Mouse (Mus musculus): ENCODE results near the gene Hyls1. TPM values are rescaled to one million over a fixed set of nuclear protein-coding genes. Genes with fewer than 3 reads are reported as not detected.
A peak's percentile ranks its signal among the peaks of the same experiment; 100 is the strongest.

The Hyls1 gene
- polyA plus RNA-seq, 1 experiment, result 4.8 TPM

DNA sequence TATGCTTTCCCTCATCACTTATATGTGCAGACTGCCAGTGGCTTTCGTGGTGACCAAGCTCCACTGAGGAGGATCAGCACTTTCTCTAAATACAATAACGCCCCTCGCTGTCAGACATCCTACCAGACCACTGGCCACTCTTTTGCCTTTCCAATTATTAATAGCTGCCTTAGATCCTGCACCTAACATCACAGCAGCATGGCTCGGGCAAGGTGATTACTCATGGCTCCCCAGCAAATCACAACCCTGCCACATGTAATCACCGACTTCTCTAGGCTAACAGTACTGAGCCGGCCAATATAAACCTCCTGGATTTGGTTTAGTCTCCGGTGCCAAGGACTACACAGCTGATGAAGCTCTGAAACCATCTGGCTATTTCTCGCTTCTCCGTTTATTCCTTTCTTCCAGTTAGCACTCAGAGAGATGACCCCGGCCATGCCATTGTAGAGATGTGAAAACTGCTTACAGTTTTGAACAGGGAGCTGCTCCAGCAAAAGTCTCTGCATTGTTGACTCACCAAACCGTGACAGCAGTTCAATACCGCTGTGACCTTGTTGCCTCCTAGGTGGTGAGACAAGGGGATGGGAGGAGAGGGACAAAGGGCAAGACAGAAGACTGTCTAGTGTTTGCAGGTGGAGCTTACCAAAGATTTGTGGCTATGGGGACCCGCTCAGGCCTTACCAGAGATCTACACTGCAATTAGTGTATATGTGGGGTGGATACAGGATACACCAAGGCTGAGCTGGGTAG, 31.0 kb downstream of the Hyls1 start:
- no peak for DNase-seq
- H3K27ac ChIP-seq (ENCODE audit: control insufficient read depth, insufficient read depth, low read length), result no peak overlapping the region
- no peaks in the 10 kb centered on the region for H3K4me1 ChIP-seq (replicated peaks; ENCODE audit: control insufficient read depth, insufficient read depth, low read length)
- TF ChIP-seq POLR2A (IDR thresholded peaks at IDR 0.05; ENCODE audit: control insufficient read depth, extremely low read depth, insufficient read depth, low read length, poor library complexity), result no peak
- TF ChIP-seq CTCF (IDR thresholded peaks at IDR 0.05; ENCODE audit: borderline replicate concordance, control insufficient read depth, extremely low read depth, insufficient read depth, low read length, poor library complexity), result no peak
- 95% methylated on average over 13 of the region's 13 CpGs for WGBS
- no peaks in the 10 kb centered on the region for H3K27me3 ChIP-seq (ENCODE audit: control insufficient read depth, insufficient read depth, low read length)
- H3K4me3 ChIP-seq (ENCODE audit: control insufficient read depth, insufficient read depth, low read length), result no peak overlapping the region
- no peaks in the 10 kb centered on the region for H3K36me3 ChIP-seq (ENCODE audit: control insufficient read depth, insufficient read depth, low read length)

DNA sequence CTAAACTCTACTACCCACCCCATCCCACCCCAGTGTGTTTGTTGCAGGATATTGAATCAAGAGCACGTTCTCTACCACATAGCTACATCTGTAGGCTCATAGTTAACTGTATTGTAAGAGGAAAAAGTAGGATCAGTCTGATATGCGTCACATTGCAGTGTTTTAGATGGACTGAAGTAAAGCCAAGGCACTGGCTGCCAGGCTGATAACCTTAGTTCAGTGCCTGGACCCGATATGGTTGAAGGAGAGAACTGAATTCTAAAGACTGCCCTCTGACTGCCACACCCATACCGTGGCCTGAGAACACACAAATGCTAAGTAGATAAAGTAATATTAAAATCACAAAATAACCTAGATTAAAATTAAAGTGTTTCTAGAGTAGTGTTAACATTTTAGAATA, 34.3 kb downstream of the Hyls1 start:
- Histone ChIP-seq H3K27ac (ENCODE audit: control insufficient read depth, insufficient read depth, low read length) (no peak overlapping the region), H3K36me3 (ENCODE audit: control insufficient read depth, insufficient read depth, low read length) (no peaks in the 10 kb centered on the region), H3K27me3 (ENCODE audit: control insufficient read depth, insufficient read depth, low read length) (no peaks in the 10 kb centered on the region), H3K4me1 (replicated peaks; ENCODE audit: control insufficient read depth, insufficient read depth, low read length) (no peaks in the 10 kb centered on the region), H3K4me3 (ENCODE audit: control insufficient read depth, insufficient read depth, low read length) (no peak overlapping the region)
- no peak for DNase-seq
- 93% methylated on average over 4 of the region's 4 CpGs for WGBS
- no peak for TF ChIP-seq CTCF (IDR thresholded peaks at IDR 0.05; ENCODE audit: borderline replicate concordance, control insufficient read depth, extremely low read depth, insufficient read depth, low read length, poor library complexity)
- TF ChIP-seq POLR2A (IDR thresholded peaks at IDR 0.05; ENCODE audit: control insufficient read depth, extremely low read depth, insufficient read depth, low read length, poor library complexity), result no peak

DNA sequence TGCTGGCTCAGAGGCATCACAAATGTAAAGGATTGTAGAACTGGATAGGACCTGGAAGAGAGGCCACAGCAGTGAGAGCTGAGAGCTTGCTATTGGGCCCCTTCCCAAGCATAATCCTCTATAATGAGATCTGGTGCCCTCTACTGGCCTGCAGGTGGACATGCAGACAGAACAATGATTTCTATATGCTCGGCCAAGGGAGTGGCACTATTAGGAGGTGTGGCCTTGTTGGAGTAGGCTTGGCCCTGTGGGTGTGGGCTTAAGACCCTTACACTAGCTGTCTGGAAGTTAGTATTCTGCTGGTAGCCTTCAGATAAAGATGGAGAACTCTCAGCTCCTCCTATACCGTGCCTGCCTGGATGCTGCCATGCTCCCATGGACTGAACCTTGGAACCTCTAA, 35.1 kb downstream of the Hyls1 start:
- H3K4me1 ChIP-seq (replicated peaks; ENCODE audit: control insufficient read depth, insufficient read depth, low read length), result no peaks in the 10 kb centered on the region
- no peak overlapping the region for H3K27ac ChIP-seq (ENCODE audit: control insufficient read depth, insufficient read depth, low read length)
- no peak overlapping the region for H3K4me3 ChIP-seq (ENCODE audit: control insufficient read depth, insufficient read depth, low read length)
- peak; percentile 40 for DNase-seq
- no peaks in the 10 kb centered on the region for H3K27me3 ChIP-seq (ENCODE audit: control insufficient read depth, insufficient read depth, low read length)
- no peaks in the 10 kb centered on the region for H3K36me3 ChIP-seq (ENCODE audit: control insufficient read depth, insufficient read depth, low read length)
- WGBS, result 23% methylated on average over 2 of the region's 2 CpGs
- TF ChIP-seq CTCF (IDR thresholded peaks at IDR 0.05; ENCODE audit: borderline replicate concordance, control insufficient read depth, extremely low read depth, insufficient read depth, low read length, poor library complexity) (no peak), POLR2A (IDR thresholded peaks at IDR 0.05; ENCODE audit: control insufficient read depth, extremely low read depth, insufficient read depth, low read length, poor library complexity) (no peak)

DNA sequence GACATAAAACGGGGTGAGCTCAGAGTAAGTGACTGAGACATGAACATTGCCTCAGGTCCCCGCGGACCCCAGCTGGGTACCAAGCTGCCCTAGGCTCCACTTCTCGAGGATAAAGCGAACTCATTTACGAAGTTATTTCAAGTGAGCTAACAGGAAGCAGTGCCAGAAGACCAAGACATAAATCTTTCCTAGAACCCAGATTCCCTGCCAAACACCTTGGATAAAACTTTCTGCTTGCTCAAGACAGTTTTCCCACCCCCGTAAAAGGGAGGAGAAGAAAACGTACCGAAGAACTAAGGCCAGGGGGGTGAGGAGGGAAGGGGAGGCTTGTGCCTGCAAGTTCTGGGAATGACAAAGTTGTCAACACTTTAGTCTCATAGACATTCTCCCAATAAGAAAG, 36.9 kb downstream of the Hyls1 start:
- no peak for DNase-seq
- Histone ChIP-seq H3K27me3 (ENCODE audit: control insufficient read depth, insufficient read depth, low read length) (no peaks in the 10 kb centered on the region), H3K36me3 (ENCODE audit: control insufficient read depth, insufficient read depth, low read length) (no peaks in the 10 kb centered on the region), H3K4me1 (replicated peaks; ENCODE audit: control insufficient read depth, insufficient read depth, low read length) (no peaks in the 10 kb centered on the region), H3K4me3 (ENCODE audit: control insufficient read depth, insufficient read depth, low read length) (no peak overlapping the region), H3K27ac (ENCODE audit: control insufficient read depth, insufficient read depth, low read length) (no peak overlapping the region)
- TF ChIP-seq CTCF (IDR thresholded peaks at IDR 0.05; ENCODE audit: borderline replicate concordance, control insufficient read depth, extremely low read depth, insufficient read depth, low read length, poor library complexity) (no peak), POLR2A (IDR thresholded peaks at IDR 0.05; ENCODE audit: control insufficient read depth, extremely low read depth, insufficient read depth, low read length, poor library complexity) (no peak)
- 79% methylated on average over 9 of the region's 9 CpGs for WGBS

DNA sequence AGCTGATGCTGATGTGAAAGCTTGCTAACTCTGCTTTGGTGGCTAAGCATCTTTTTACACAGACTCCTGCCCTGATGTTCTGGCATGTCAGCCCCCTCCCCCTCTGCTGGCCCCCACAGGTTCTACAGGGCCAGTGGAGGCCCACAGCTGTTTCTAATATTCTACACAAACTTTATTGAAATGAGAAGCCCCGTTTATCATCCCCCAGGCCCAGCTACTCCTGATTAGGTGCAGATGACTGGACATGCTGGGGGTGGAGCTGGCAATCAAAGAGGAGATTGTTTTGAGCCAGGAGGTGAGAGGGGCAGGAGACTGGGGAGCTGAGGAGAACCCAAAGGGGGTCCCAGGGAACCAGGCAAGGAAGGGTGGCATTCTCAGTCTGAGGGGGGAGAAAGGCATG, 40.4 kb downstream of the Hyls1 start:
- no peak overlapping the region for H3K27ac ChIP-seq (ENCODE audit: control insufficient read depth, insufficient read depth, low read length)
- H3K36me3 ChIP-seq (ENCODE audit: control insufficient read depth, insufficient read depth, low read length), result no peaks in the 10 kb centered on the region
- no peak overlapping the region for H3K4me3 ChIP-seq (ENCODE audit: control insufficient read depth, insufficient read depth, low read length)
- 54% methylated on average over 1 of the region's 1 CpGs for WGBS
- H3K4me1 ChIP-seq (replicated peaks; ENCODE audit: control insufficient read depth, insufficient read depth, low read length), result no peaks in the 10 kb centered on the region
- H3K27me3 ChIP-seq (ENCODE audit: control insufficient read depth, insufficient read depth, low read length), result no peaks in the 10 kb centered on the region
- TF ChIP-seq CTCF (IDR thresholded peaks at IDR 0.05; ENCODE audit: borderline replicate concordance, control insufficient read depth, extremely low read depth, insufficient read depth, low read length, poor library complexity) (no peak), POLR2A (IDR thresholded peaks at IDR 0.05; ENCODE audit: control insufficient read depth, extremely low read depth, insufficient read depth, low read length, poor library complexity) (no peak)
- no peak for DNase-seq

DNA sequence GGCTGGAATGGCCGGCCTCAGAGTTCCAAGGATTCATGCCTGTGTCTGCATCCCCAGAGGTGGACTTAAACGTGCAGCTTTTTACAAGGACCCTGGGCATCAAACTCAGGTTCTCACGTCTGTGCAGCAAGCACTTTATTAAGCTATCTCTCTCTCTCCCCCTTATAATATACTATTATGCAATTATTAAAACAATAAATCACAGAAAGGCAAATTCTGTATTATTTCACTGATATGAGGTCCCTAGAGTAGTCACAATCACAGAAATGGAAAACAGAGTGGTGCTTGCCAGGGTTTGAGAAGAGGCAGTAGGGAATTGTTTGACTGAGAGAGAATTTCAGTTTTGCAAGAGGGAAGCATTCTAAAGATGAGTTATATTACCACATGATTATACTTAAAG, 41.1 kb downstream of the Hyls1 start:
- H3K4me3 ChIP-seq (ENCODE audit: control insufficient read depth, insufficient read depth, low read length), result no peak overlapping the region
- H3K36me3 ChIP-seq (ENCODE audit: control insufficient read depth, insufficient read depth, low read length), result no peaks in the 10 kb centered on the region
- no peaks in the 10 kb centered on the region for H3K27me3 ChIP-seq (ENCODE audit: control insufficient read depth, insufficient read depth, low read length)
- no peak for TF ChIP-seq POLR2A (IDR thresholded peaks at IDR 0.05; ENCODE audit: control insufficient read depth, extremely low read depth, insufficient read depth, low read length, poor library complexity)
- WGBS, result 86% methylated on average over 3 of the region's 3 CpGs
- no peak overlapping the region for H3K27ac ChIP-seq (ENCODE audit: control insufficient read depth, insufficient read depth, low read length)
- H3K4me1 ChIP-seq (replicated peaks; ENCODE audit: control insufficient read depth, insufficient read depth, low read length), result no peaks in the 10 kb centered on the region
- DNase-seq, result no peak

DNA sequence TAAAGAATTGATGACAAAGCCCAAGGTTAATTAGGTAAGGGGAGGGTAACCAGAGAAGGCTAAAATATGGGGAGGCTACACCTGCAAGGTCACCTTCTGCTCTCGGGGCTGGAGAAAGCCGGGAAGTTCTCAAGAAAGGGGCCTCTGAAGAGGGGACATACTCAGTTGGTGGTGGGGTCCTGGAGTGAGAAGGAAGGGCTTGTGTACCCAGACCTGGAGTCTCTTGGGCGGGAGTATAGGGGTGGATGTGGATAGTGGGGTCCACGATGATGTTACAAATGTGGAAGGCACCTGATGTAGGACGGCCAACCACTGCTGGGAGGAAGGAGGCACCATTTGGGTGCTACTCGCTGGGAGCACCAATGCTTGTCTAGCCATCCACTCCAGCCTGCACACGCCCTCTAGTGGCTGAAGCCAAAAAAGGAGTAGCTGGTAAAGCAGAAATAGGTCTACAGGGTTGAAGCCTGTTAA, 46.2 kb downstream of the Hyls1 start:
- TF ChIP-seq CTCF (IDR thresholded peaks at IDR 0.05; ENCODE audit: borderline replicate concordance, control insufficient read depth, extremely low read depth, insufficient read depth, low read length, poor library complexity) (peak; percentile 56; the same call in 1 of the 2 replicates), POLR2A (IDR thresholded peaks at IDR 0.05; ENCODE audit: control insufficient read depth, extremely low read depth, insufficient read depth, low read length, poor library complexity) (no peak)
- Histone ChIP-seq H3K27me3 (ENCODE audit: control insufficient read depth, insufficient read depth, low read length) (no peaks in the 10 kb centered on the region), H3K4me1 (replicated peaks; ENCODE audit: control insufficient read depth, insufficient read depth, low read length) (no peaks in the 10 kb centered on the region), H3K4me3 (ENCODE audit: control insufficient read depth, insufficient read depth, low read length) (no peak overlapping the region), H3K36me3 (ENCODE audit: control insufficient read depth, insufficient read depth, low read length) (no peaks in the 10 kb centered on the region), H3K27ac (ENCODE audit: control insufficient read depth, insufficient read depth, low read length) (no peak overlapping the region)
- WGBS, result 23% methylated on average over 7 of the region's 7 CpGs
- peak; percentile 56 for DNase-seq
